Mouse (Mus musculus): Measurements from ENCODE around the gene Gstt3. TPM values are rescaled to one million over a fixed set of nuclear protein-coding genes. Genes with fewer than 3 reads are reported as not detected.
A peak's percentile ranks its signal among the peaks of the same experiment; 100 is the strongest.

Gene Gstt3
- polyA plus RNA-seq, 1 experiment from 2014 or later: 1.2 TPM

GRCm38 (mm10) chr10:75819882-75820281, 38.7 kb upstream of the Gstt3 start:
- Histone ChIP-seq H3K4me2 (no peak overlapping the region), H3K36me3 (ENCODE audit: control insufficient read depth, insufficient read depth, low read length) (no peaks in the 10 kb centered on the region), H3K9ac (ENCODE audit: low read length) (no peak overlapping the region), H3K4me1 (ENCODE audit: control insufficient read depth, insufficient read depth, low read length) (no peaks in the 10 kb centered on the region), H3K9me3 (ENCODE audit: control insufficient read depth, low read length) (no peaks in the 10 kb centered on the region), H3K4me3 (ENCODE audit: low read depth, low read length) (no peak overlapping the region), H3K27me3 (ENCODE audit: control insufficient read depth, insufficient read depth, low read length) (no peaks in the 10 kb centered on the region), H3K27ac (ENCODE audit: low read depth, low read length) (no peak overlapping the region)
- no peak for ATAC-seq (ENCODE audit: low FRiP score)
- no peak for DNase-seq (ENCODE audit: low spot score, missing footprints)
- WGBS: 83% methylated on average over 5 of the region's 5 CpGs

- DNase-seq (ENCODE audit: low spot score, missing footprints) (no peak), ATAC-seq (ENCODE audit: low FRiP score) (no peak)
- WGBS: 58% methylated on average over 10 of the region's 10 CpGs
- no peaks in the 10 kb centered on the region for H3K36me3 ChIP-seq (ENCODE audit: control insufficient read depth, insufficient read depth, low read length)
- no peaks in the 10 kb centered on the region for H3K27me3 ChIP-seq (ENCODE audit: control insufficient read depth, insufficient read depth, low read length)
- H3K4me1 ChIP-seq (ENCODE audit: control insufficient read depth, insufficient read depth, low read length): no peaks in the 10 kb centered on the region
- H3K9ac ChIP-seq (ENCODE audit: low read length): no peak overlapping the region
- no peak overlapping the region for H3K4me2 ChIP-seq
- H3K27ac ChIP-seq (ENCODE audit: low read depth, low read length): no peak overlapping the region
- no peak overlapping the region for H3K4me3 ChIP-seq (ENCODE audit: low read depth, low read length)
- no peaks in the 10 kb centered on the region for H3K9me3 ChIP-seq (ENCODE audit: control insufficient read depth, low read length)
Measured at GRCm38 (mm10) chr10:75818641-75819040, 37.4 kb upstream of the Gstt3 start.

GRCm38 (mm10) chr10:75804217-75804616, 23.0 kb upstream of the Gstt3 start:
- Histone ChIP-seq H3K27me3 (ENCODE audit: control insufficient read depth, insufficient read depth, low read length) (no peaks in the 10 kb centered on the region), H3K4me2 (no peak overlapping the region), H3K9me3 (ENCODE audit: control insufficient read depth, low read length) (no peaks in the 10 kb centered on the region), H3K27ac (ENCODE audit: low read depth, low read length) (no peak overlapping the region), H3K36me3 (ENCODE audit: control insufficient read depth, insufficient read depth, low read length) (no peaks in the 10 kb centered on the region), H3K9ac (ENCODE audit: low read length) (no peak overlapping the region), H3K4me1 (ENCODE audit: control insufficient read depth, insufficient read depth, low read length) (no peaks in the 10 kb centered on the region), H3K4me3 (ENCODE audit: low read depth, low read length) (no peak overlapping the region)
- DNase-seq (ENCODE audit: low spot score, missing footprints) (no peak), ATAC-seq (ENCODE audit: low FRiP score) (no peak)
- WGBS: 64% methylated on average over 2 of the region's 2 CpGs

GRCm38 (mm10) chr10:75798176-75798696, 17.0 kb upstream of the Gstt3 start, which contains the start of gene Gstt1:
Gene Gstt1 (minus strand): TSS chr10:75798584.
- ATAC-seq (ENCODE audit: low FRiP score) (peak; percentile 69), DNase-seq (ENCODE audit: low spot score, missing footprints) (peak; percentile 94)
- Histone ChIP-seq H3K9ac (ENCODE audit: low read length) (peak within 1 kb of the TSS; percentile 59), H3K27me3 (ENCODE audit: control insufficient read depth, insufficient read depth, low read length) (peaks cover 5% of the 10 kb centered on the region), H3K9me3 (ENCODE audit: control insufficient read depth, low read length) (no peaks in the 10 kb centered on the region), H3K4me2 (peak within 1 kb of the TSS; percentile 82), H3K36me3 (ENCODE audit: control insufficient read depth, insufficient read depth, low read length) (no peaks in the 10 kb centered on the region), H3K27ac (ENCODE audit: low read depth, low read length) (no peak within 1 kb of the TSS), H3K4me1 (ENCODE audit: control insufficient read depth, insufficient read depth, low read length) (peaks cover 14% of the 10 kb centered on the region), H3K4me3 (ENCODE audit: low read depth, low read length) (peak within 1 kb of the TSS; percentile 38)
- 4% methylated on average over 18 of the region's 18 CpGs for WGBS

GRCm38 (mm10) chr10:75797619-75798175, 16.5 kb upstream of the Gstt3 start:
- peak; percentile 93 for DNase-seq (ENCODE audit: low spot score, missing footprints)
- Histone ChIP-seq H3K36me3 (ENCODE audit: control insufficient read depth, insufficient read depth, low read length) (no peaks in the 10 kb centered on the region), H3K9me3 (ENCODE audit: control insufficient read depth, low read length) (no peaks in the 10 kb centered on the region), H3K4me1 (ENCODE audit: control insufficient read depth, insufficient read depth, low read length) (peaks cover 14% of the 10 kb centered on the region), H3K4me2 (peak overlapping the region; percentile 82), H3K27me3 (ENCODE audit: control insufficient read depth, insufficient read depth, low read length) (peaks cover 5% of the 10 kb centered on the region), H3K27ac (ENCODE audit: low read depth, low read length) (no peak overlapping the region), H3K9ac (ENCODE audit: low read length) (peak overlapping the region; percentile 59), H3K4me3 (ENCODE audit: low read depth, low read length) (peak overlapping the region; percentile 38)
- ATAC-seq (ENCODE audit: low FRiP score): peak; percentile 40; the same call in 1 of the 2 replicates
- WGBS: 1% methylated on average over 12 of the region's 12 CpGs

GRCm38 (mm10) chr10:75796731-75797516, 15.7 kb upstream of the Gstt3 start:
- no peak overlapping the region for H3K9ac ChIP-seq (ENCODE audit: low read length)
- WGBS: 54% methylated on average over 11 of the region's 11 CpGs
- no peak for ATAC-seq (ENCODE audit: low FRiP score)

GRCm38 (mm10) chr10:75794880-75795279, 13.7 kb upstream of the Gstt3 start:
- Histone ChIP-seq H3K9me3 (ENCODE audit: control insufficient read depth, low read length) (no peaks in the 10 kb centered on the region), H3K9ac (ENCODE audit: low read length) (no peak overlapping the region), H3K4me2 (no peak overlapping the region), H3K4me1 (ENCODE audit: control insufficient read depth, insufficient read depth, low read length) (peaks cover 14% of the 10 kb centered on the region), H3K4me3 (ENCODE audit: low read depth, low read length) (no peak overlapping the region), H3K36me3 (ENCODE audit: control insufficient read depth, insufficient read depth, low read length) (no peaks in the 10 kb centered on the region), H3K27me3 (ENCODE audit: control insufficient read depth, insufficient read depth, low read length) (peaks cover 5% of the 10 kb centered on the region), H3K27ac (ENCODE audit: low read depth, low read length) (no peak overlapping the region)
- no peak for DNase-seq (ENCODE audit: low spot score, missing footprints)
- WGBS: 32% methylated on average over 3 of the region's 3 CpGs
- ATAC-seq (ENCODE audit: low FRiP score): no peak

More at GRCm38 (mm10) chr10:75796731-75797516, 15.7 kb upstream of the Gstt3 start:
- Histone ChIP-seq H3K27ac (ENCODE audit: low read depth, low read length) (no peak overlapping the region), H3K4me2 (peak overlapping the region; percentile 82), H3K4me3 (ENCODE audit: low read depth, low read length) (peak overlapping the region; percentile 38), H3K36me3 (ENCODE audit: control insufficient read depth, insufficient read depth, low read length) (no peaks in the 10 kb centered on the region), H3K4me1 (ENCODE audit: control insufficient read depth, insufficient read depth, low read length) (peaks cover 14% of the 10 kb centered on the region), H3K27me3 (ENCODE audit: control insufficient read depth, insufficient read depth, low read length) (peaks cover 5% of the 10 kb centered on the region), H3K9me3 (ENCODE audit: control insufficient read depth, low read length) (no peaks in the 10 kb centered on the region)
- DNase-seq (ENCODE audit: low spot score, missing footprints): no peak

GRCm38 (mm10) chr10:75790773-75791172, 9.6 kb upstream of the Gstt3 start:
- no peaks in the 10 kb centered on the region for H3K27me3 ChIP-seq (ENCODE audit: control insufficient read depth, insufficient read depth, low read length)
- H3K9ac ChIP-seq (ENCODE audit: low read length): no peak overlapping the region
- ATAC-seq (ENCODE audit: low FRiP score) (no peak), DNase-seq (ENCODE audit: low spot score, missing footprints) (no peak)
- no peaks in the 10 kb centered on the region for H3K9me3 ChIP-seq (ENCODE audit: control insufficient read depth, low read length)
- no peaks in the 10 kb centered on the region for H3K4me1 ChIP-seq (ENCODE audit: control insufficient read depth, insufficient read depth, low read length)
- no peak overlapping the region for H3K4me2 ChIP-seq
- H3K27ac ChIP-seq (ENCODE audit: low read depth, low read length): no peak overlapping the region
- no peak overlapping the region for H3K4me3 ChIP-seq (ENCODE audit: low read depth, low read length)
- WGBS: 25% methylated on average over 7 of the region's 7 CpGs
- no peaks in the 10 kb centered on the region for H3K36me3 ChIP-seq (ENCODE audit: control insufficient read depth, insufficient read depth, low read length)

- Histone ChIP-seq H3K4me3 (ENCODE audit: low read depth, low read length) (no peak overlapping the region), H3K36me3 (ENCODE audit: control insufficient read depth, insufficient read depth, low read length) (no peaks in the 10 kb centered on the region), H3K4me1 (ENCODE audit: control insufficient read depth, insufficient read depth, low read length) (no peaks in the 10 kb centered on the region), H3K9ac (ENCODE audit: low read length) (no peak overlapping the region), H3K9me3 (ENCODE audit: control insufficient read depth, low read length) (no peaks in the 10 kb centered on the region), H3K27ac (ENCODE audit: low read depth, low read length) (no peak overlapping the region), H3K27me3 (ENCODE audit: control insufficient read depth, insufficient read depth, low read length) (no peaks in the 10 kb centered on the region), H3K4me2 (no peak overlapping the region)
- WGBS: 93% methylated on average over 5 of the region's 5 CpGs
- ATAC-seq (ENCODE audit: low FRiP score): no peak
- DNase-seq (ENCODE audit: low spot score, missing footprints): no peak
Measured at GRCm38 (mm10) chr10:75789841-75790240, 8.6 kb upstream of the Gstt3 start.
